Mouse (Mus musculus): ENCODE data around the gene Defb21. TPM values are rescaled to one million over a fixed set of nuclear protein-coding genes. Genes with fewer than 3 reads are reported as not detected.

The Defb21 gene
- not detected in 2 replicates for polyA plus RNA-seq (2012)

DNA sequence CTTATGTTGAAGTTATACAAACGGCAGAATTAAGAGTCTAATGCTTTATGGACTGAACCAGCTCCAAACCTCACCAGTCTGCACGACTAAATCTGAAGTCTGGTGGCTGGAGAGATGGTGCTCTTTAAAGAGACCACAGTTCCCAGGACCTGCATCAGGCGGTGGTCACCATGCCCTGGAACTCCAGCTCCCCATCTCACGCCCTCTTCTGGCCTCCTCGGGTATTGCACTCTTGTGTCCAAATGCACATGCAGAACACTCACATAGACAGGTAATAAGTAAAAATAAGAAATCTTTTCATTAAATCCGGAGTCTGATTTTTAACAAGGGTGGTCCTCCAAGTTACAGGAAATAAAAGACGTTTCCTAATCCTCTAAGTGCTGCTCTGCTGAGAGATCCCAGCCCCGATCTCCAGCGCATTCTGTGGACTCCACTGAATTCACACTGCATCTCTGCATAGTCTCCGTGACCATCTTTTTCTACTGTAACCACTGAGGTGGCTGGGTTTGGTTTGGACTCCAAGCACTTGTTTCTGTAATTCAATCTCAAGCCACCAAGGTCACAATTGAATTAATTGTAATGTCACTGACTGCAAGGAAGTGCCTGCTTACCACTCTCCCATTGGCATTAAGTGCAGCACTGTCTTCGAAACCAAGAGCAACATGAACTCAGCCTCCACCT, at the start of gene Defb21:
Gene Defb21 (plus strand): TSS at position 631 of the 681 bp plus-strand sequence.
- no peak for TF ChIP-seq GATA1 (IDR thresholded peaks at IDR 0.05; ENCODE audit: low read length)

DNA sequence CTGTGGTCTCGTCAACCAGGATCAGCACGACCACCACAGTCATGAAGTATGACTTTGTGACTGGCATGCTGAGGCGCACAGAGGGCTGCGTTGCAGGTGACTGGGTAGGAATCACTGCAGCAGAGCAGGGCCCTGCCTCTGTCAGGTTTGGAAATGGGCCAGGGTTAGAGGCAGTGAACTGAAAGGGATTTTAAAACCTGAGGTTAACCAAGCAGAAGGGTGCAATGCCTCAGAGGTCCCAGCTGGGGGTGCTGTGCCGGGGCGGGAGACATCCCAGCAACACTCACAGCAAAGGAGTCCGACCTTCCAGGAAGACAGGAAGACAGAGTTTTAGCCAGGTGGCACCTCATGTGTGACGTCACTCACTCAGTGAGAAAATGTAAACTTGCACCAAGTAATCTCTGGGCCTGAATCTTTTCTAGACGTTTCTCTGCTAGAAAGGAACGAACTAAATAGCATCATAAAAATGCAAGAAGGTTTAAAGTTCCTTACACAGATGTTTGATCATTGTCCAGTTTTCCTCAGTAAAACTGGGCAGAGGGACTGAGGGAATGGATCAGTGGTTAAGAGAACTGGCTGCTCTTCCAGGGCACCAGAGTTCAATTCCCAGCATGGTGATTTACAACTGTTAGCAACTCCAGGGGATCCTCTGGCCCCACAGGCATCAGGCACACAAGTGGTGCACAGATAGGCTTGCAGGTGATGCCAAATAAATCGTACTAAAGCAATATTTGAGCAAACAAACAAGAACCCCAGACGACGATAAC, 32.4 kb upstream of the Defb21 start, which contains the start of gene Defb29:
Gene Defb29 (minus strand): TSS at position 155 of the 767 bp plus-strand sequence.
- no peak for TF ChIP-seq GATA1 (IDR thresholded peaks at IDR 0.05; ENCODE audit: low read length)

DNA sequence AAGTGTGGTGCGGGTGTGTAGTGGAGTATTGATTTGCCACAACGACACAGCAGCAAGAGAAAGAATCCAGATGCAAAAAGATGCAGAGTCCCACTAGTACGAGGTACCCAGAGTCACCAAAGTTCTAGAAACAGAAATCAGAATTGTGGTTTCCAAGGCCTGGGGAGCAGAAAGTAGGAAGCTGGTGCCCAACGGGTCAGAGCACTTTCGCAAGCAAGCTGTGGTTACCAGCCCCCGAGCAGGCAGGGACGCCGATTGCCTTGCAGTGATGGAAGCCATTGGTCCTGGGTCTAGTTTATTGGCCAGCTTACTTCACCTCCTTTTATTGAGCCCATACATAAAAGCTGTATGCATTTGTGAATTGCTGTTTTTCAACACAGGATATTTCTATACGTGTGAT, 30.6 kb upstream of the Defb21 start:
- no peak for TF ChIP-seq GATA1 (IDR thresholded peaks at IDR 0.05; ENCODE audit: low read length)

DNA sequence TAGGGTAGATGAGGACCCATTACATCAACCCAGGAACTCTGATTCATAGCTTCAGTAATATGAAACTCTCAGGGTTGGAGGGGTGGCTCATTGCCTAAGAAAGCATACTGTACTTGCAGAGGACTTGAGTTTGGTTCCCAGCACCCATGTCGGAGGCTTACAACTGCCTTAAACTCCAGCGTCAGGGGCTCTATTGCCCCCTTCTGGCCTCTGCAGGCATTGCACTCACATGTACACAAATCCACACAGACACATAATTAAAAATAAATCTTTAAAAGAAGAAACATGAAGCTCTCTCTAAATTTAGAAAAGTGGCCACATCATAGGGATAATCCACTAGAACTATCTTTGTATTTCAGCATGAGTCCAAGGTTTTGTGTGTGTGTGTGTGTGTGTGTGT, 29.6 kb upstream of the Defb21 start:
- TF ChIP-seq GATA1 (IDR thresholded peaks at IDR 0.05; ENCODE audit: low read length) = no peak

DNA sequence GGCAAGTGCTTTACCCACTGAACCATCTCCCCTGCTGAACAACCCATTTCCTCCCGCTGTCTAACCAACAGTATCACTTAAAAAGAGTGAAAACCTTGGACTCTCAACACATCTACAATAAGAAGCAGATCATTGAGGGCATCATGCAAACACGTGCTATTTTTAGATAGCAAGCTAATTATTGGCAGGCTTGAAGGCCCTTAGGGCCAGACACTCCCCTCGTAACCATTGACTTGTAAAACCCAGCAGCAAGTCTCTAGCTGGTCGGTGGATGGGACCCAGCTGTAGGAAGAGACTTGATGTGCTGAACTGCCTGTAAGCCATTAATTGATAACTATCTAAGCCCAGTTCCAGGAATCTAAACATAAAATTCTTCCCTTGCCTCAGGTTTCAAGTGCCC, 29.1 kb upstream of the Defb21 start:
- TF ChIP-seq GATA1 (IDR thresholded peaks at IDR 0.05; ENCODE audit: low read length) = no peak

DNA sequence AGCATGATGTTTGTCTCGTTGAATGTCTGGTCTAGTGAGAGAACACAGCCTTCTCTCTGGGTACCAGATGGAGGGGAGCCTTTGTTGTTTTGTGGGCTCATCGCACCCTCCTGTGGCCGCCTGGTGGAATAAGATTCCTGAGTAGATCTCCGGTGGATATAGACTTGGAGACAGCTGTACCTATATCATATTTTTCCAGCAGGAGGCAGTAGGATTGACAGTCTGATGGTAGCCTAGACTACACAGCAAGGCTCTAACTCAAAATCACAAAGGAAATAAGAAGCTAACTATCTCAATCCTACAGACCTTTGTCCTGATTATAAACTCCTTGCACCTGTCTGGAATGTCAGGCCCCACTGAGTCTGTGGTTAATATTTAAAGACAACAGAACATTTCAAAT, 27.9 kb upstream of the Defb21 start:
- no peak for TF ChIP-seq GATA1 (IDR thresholded peaks at IDR 0.05; ENCODE audit: low read length)

DNA sequence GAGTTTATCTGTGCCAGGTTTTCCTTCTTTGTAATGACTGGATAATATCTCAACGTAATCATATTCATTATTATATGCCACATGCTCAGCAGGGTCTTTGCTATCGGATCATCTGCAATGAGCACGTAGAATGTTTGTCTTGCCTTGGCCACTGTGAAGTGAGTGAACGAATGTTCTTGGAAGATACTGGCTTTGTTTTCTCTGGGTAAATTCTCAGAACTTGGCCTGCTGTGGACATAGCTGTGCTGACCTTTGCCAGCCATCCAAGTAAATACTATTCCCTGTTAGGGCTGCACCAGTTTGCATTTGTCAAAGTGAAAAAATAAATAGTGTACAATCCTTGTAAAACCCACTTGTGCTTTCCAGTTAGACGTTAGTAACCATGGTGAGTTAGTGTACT, 24.4 kb upstream of the Defb21 start:
- TF ChIP-seq GATA1 (IDR thresholded peaks at IDR 0.05; ENCODE audit: low read length) = no peak

DNA sequence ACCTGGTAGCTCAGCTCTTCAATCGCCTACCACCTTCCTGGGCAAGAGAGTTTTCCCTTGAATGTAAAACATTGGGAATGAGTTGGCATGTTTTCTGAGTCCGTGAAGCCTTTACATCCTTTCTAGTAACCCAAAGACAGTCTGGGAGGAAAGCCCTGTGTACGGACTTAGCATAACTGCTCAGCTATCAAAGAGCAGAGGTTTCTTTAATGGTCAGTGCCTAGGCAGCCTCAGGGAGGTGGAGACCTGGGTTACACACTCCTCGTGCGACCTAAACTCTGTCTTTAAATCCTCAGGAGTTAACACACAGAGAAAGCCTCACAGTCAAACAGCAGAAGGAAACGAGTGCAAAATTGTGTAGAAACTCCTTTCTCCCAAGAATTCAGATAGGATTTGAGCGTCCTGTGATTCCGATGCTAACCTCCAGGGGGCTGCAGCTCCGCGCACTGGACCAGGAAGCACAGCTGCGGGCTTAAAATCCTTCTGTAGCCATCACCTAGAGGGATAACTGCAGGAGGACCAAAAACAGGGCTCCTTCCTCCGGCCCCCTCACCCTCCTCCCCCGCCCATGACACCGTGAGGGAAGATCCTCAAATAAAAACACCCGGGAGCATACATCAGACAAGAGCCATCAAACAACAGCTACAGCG, 18.6 kb upstream of the Defb21 start:
- no peak for TF ChIP-seq GATA1 (IDR thresholded peaks at IDR 0.05; ENCODE audit: low read length)

DNA sequence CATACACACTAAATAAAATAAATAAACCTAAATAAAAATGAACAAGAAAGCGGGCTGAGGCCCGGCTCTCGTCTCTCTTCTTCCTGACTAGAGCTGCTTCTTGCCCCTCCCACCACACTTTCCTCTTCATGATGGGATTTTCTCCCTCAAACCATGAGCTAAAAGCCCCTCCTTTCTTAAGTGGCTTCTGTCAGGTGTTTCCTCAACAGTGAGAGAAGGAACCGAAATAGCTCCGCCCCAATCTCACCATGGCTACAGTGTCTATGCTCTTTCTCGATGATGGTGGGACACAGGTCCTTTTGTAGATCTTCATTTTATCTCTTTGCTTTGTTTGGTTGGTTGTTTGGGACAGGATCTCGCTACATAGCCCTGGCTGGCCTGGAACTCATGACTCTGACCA, 15.9 kb upstream of the Defb21 start:
- TF ChIP-seq GATA1 (IDR thresholded peaks at IDR 0.05; ENCODE audit: low read length) = no peak

DNA sequence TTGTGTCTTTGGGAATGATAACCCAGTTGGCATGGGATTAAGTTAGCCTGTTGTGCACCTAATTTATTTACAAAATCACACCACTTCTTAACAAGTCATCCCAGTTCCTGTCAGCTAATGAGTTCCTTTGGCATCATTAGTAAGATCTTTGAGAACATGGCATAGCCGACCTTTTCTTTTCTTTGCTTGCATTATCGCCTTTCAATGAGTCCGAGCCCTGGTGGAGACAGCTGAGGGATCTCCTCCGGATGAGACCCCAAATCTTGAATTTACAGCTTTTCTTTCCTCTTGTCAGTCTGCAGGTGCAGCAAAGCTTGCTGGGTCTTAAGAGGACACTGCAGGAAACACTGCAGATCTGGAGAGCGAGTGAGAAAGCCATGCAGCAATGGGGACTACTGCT, 3.5 kb upstream of the Defb21 start, which contains the start of gene Gm17416:
Gene Gm17416 (plus strand): TSS at position 301 of the 400 bp plus-strand sequence.
- no peak for TF ChIP-seq GATA1 (IDR thresholded peaks at IDR 0.05; ENCODE audit: low read length)

DNA sequence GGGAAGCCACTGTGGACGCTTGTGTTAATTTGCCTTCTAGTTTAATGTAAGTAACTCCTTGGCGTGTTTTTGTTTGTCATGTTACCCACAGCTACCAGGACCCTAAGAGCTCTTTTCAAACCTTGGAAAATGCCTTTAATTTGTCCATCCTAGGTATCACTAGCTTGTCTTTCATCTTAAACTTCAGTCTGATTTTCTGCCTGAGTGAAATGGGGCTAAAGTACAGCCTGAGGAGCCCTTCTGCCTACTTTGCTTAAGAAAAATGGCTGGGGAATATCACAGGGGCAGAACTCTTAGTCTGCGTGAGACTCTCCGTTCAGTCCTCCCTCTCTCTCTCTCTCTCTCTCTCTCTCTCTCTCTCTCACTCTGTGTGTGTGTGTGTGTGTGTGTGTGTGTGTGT, 2.7 kb upstream of the Defb21 start:
- no peak for TF ChIP-seq GATA1 (IDR thresholded peaks at IDR 0.05; ENCODE audit: low read length)

DNA sequence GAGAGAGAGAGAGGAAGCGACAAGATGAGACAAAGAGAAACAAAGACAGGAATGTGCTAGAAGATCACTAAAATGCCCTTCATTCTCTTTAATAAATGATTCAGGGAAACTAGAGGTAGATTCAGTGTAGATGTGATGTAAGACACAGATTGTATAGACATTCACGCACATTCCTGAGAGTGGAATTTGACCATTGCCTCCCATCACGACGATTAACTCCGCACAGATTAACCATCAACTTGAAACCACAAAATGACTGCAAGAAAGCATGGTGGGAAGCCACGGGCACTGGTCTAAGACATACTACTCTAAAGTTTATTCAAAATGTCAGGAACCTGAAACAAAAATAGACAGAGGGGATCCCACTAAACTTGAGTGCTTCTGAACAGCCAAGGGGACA, 2.2 kb upstream of the Defb21 start:
- no peak for TF ChIP-seq GATA1 (IDR thresholded peaks at IDR 0.05; ENCODE audit: low read length)

DNA sequence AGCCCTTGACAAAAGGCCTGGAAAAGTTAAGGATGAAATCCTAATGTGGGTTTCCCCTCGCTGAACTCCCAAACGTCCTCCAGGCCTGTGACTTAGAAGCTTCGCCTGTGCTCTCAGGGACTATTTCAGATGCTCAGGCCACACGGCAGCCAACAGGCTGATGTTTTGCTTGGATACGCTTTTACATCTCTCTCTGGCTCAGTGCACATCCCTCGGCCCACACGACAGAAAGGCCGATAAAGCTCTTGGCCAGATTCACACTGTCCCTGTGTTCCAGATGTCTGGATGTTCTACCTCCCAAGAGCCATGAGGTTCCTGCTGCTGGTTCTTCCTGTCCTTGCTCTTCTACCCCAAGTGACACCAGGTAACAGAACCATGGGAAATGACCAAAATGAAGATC, 940 bp downstream of the Defb21 start:
- TF ChIP-seq GATA1 (IDR thresholded peaks at IDR 0.05; ENCODE audit: low read length) = no peak

DNA sequence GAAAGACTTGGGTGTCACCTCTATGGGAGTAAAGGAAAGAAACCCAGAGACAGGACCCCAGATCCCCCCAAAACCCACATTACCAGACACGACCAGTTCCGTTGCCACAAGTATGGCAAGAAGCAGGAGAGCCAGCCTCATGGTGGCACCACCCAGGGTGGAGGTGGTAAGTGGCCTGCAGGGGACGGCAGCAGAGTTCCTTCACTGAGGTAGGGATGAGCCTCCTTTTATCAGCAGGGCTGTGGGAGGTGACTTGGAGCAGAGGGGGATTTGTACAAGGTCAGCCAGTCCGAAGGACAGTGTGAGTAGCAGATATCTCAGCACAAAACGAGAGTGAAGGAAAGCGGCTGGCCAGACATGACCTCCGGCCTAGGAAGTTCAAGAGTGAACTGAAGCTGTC, 7.6 kb downstream of the Defb21 start, which contains the start of gene Defb19:
Gene Defb19 (minus strand): TSS at position 206 of the 400 bp plus-strand sequence.
- no peak for TF ChIP-seq GATA1 (IDR thresholded peaks at IDR 0.05; ENCODE audit: low read length)

DNA sequence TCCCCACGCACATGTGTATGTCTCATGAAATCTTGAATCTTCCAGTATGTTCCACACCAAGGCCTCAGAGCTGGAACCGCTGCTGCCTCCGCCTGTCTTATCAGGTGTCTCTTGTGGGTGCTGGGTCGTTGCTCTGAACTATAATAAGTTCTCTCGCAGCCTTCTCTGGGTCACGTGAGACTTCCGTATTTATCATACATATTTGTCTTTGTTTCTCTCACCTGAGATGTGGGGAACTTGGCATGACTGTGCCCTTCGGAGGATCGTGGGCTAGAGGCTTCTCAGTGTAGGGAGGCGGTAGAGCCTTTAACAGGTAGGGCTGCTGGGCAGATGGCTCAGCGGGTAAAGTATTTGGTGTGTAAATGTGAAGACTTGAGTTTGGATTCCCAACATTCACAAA, 8.1 kb downstream of the Defb21 start:
- no peak for TF ChIP-seq GATA1 (IDR thresholded peaks at IDR 0.05; ENCODE audit: low read length)

DNA sequence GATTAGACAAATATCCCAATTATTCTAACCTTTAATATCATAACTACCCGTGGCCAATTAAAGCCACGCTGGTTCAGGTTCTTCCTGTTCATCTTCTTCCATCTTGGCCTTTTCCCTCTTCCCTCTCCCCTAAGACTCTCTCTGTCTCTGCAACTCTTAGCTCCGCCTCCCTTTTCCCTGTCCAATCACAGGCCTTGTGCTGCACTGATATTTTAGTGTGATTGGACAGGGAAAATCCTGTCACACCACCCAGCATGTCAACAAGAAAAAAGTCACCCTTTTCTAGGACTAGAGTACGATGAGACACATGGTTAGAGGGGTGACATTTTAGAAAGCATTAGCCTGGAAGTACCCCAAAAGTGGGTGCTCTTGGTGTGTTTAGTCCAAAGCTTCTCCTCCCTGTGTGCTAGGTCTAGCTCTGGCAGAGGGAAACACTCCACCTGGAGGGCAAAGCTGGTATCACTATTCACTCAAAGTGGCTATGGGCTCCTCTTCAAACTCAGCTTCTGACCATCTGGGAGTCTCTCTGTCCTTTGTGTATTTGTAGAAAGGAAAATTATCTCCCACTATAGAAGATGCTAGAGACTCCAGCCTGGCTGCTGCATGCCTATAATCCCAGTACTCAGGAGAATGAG, 14.5 kb downstream of the Defb21 start:
- no peak for TF ChIP-seq GATA1 (IDR thresholded peaks at IDR 0.05; ENCODE audit: low read length)
